Mouse (Mus musculus): ENCODE results near the gene Adcy2. TPM values are rescaled to one million over a fixed set of nuclear protein-coding genes. Genes with fewer than 3 reads are reported as not detected.
A peak's percentile ranks its signal among the peaks of the same experiment; 100 is the strongest.

Gene Adcy2
- polyA plus RNA-seq, 1 experiment from 2014 or later = 2.5 TPM

DNA sequence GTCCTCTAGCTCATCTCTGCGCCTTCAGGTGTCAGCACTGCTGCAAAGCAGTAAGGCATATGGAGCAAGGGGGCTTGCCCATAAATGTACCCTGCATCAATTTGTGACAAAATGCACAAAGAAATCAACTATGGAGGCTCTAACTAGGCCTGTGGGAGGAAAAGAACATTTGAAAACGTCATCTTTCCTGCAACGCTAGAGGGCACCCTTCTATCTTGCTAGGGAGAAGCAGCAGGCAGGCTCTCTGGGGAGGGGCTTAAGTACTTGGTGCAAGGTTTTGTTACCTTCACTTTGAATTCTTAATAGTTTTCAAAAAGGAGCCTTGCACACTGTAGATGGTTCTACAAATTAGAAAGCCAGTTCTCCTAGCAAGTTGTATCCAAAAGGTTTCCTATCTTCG is 2.8 kb upstream of the Adcy2 start:
- 25% methylated on average over 4 of the region's 4 CpGs for whole genome bisulfite sequencing
- Histone ChIP-seq H3K9ac (replicated peaks) (no peak overlapping the region), H3K27me3 (peaks cover 36% of the 10 kb centered on the region), H3K9me3 (no peaks in the 10 kb centered on the region), H3K4me2 (replicated peaks) (no peak overlapping the region), H3K27ac (replicated peaks) (no peak overlapping the region), H3K36me3 (no peaks in the 10 kb centered on the region), H3K4me1 (peaks cover 16% of the 10 kb centered on the region), H3K4me3 (no peak overlapping the region)
- no peak for ATAC-seq (ENCODE audit: low FRiP score, low read depth)

DNA sequence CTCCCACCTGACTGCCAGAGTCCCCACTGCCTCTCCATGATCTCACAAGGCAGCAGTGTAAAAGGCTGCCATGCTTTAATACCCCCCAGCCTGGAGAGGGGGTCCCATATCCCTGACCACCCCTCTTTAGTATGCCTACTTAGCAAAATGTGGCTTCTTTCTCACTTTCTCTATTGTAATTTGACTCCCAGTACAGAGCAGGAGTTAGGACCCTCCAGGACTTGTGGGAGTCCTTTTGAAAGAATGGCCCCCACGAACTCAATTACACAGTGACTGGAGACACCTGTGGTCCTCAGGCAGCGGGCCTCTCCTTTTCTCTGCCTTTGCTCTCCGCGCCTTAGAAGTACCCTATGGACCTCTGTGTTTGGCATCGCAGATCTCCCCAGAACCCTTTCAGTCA is 485 bp upstream of the Adcy2 start:
- no peaks in the 10 kb centered on the region for H3K9me3 ChIP-seq
- peak overlapping the region; percentile 69 for H3K4me3 ChIP-seq
- peak overlapping the region; percentile 75; the same call in 1 of the 2 replicates for H3K9ac ChIP-seq (replicated peaks)
- H3K4me2 ChIP-seq (replicated peaks) = peak overlapping the region; percentile 94
- WGBS = 44% methylated on average over 5 of the region's 5 CpGs
- H3K36me3 ChIP-seq = no peaks in the 10 kb centered on the region
- peaks cover 44% of the 10 kb centered on the region for H3K27me3 ChIP-seq
- H3K4me1 ChIP-seq = peaks cover 16% of the 10 kb centered on the region
- ATAC-seq (ENCODE audit: low FRiP score, low read depth) = no peak
- no peak overlapping the region for H3K27ac ChIP-seq (replicated peaks)

DNA sequence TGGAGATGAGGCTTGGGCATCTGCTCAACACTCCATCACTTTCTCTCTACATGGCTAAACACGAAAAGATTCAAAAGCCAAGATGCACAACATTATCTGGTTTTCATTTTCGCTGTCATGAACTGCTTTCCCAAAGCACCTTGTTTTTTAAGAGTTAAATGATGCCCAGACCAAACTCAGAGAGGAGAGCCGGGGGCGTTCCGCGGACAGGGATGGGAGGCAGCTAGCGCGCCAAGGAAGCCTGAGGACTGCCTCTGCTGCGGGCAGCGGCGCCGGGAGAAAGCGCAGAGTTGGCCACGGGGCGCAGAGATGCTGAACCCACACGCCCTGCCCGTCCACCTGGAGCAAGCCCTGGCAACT is 803 bp downstream of the Adcy2 start:
- 1% methylated on average over 17 of the region's 17 CpGs for WGBS
- ATAC-seq (ENCODE audit: low FRiP score, low read depth) = no peak; the same call in 1 of the 2 replicates

GRCm38 (mm10) chr13:68997821-68998551 is 1.4 kb downstream of the Adcy2 start:
- Histone ChIP-seq H3K4me2 (replicated peaks) (peak overlapping the region; percentile 94), H3K4me1 (peaks cover 16% of the 10 kb centered on the region), H3K4me3 (peak overlapping the region; percentile 69), H3K27ac (replicated peaks) (no peak overlapping the region), H3K9me3 (no peaks in the 10 kb centered on the region), H3K9ac (replicated peaks) (no peak overlapping the region; the same call in 1 of the 2 replicates), H3K27me3 (peaks cover 44% of the 10 kb centered on the region), H3K36me3 (no peaks in the 10 kb centered on the region)
- ATAC-seq (ENCODE audit: low FRiP score, low read depth) = no peak
- 10% methylated on average over 22 of the region's 22 CpGs for WGBS

More for the DNA sequence above, 803 bp downstream of the Adcy2 start:
- Histone ChIP-seq H3K36me3 (no peaks in the 10 kb centered on the region), H3K9ac (replicated peaks) (peak overlapping the region; percentile 75), H3K27ac (replicated peaks) (no peak overlapping the region), H3K4me3 (peak overlapping the region; percentile 69), H3K9me3 (no peaks in the 10 kb centered on the region), H3K27me3 (peaks cover 44% of the 10 kb centered on the region), H3K4me1 (peaks cover 16% of the 10 kb centered on the region), H3K4me2 (replicated peaks) (peak overlapping the region; percentile 94)

GRCm38 (mm10) chr13:68997386-68997785 is 2.0 kb downstream of the Adcy2 start:
- H3K27me3 ChIP-seq = peaks cover 44% of the 10 kb centered on the region
- no peaks in the 10 kb centered on the region for H3K9me3 ChIP-seq
- WGBS = 29% methylated on average over 10 of the region's 10 CpGs
- no peaks in the 10 kb centered on the region for H3K36me3 ChIP-seq
- peak overlapping the region; percentile 94 for H3K4me2 ChIP-seq (replicated peaks)
- no peak overlapping the region for H3K9ac ChIP-seq (replicated peaks)
- no peak overlapping the region for H3K27ac ChIP-seq (replicated peaks)
- H3K4me1 ChIP-seq = peaks cover 16% of the 10 kb centered on the region
- no peak overlapping the region for H3K4me3 ChIP-seq
- no peak for ATAC-seq (ENCODE audit: low FRiP score, low read depth)

DNA sequence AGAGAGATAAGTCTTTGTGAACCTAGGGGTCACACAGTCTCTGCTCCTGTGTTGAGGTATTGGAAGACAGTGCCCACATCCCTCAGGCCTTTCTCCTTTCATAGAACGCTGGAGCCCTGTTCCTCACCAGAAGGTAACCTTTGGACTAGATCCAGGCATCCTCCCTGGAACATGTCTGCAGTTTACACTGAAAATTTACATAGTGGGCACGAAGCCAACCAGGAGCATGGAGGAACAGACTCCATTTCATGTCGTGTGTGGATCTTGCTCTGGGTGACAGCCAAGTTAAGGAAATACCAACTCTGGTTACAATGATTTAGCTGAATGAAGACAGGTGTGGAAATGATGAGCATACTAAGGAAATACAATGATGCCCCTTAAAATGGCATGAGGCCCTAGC is 2.7 kb downstream of the Adcy2 start:
- Histone ChIP-seq H3K27ac (replicated peaks) (no peak overlapping the region), H3K4me2 (replicated peaks) (no peak overlapping the region), H3K4me1 (peaks cover 16% of the 10 kb centered on the region), H3K9ac (replicated peaks) (no peak overlapping the region), H3K4me3 (no peak overlapping the region), H3K27me3 (peaks cover 44% of the 10 kb centered on the region), H3K36me3 (no peaks in the 10 kb centered on the region), H3K9me3 (no peaks in the 10 kb centered on the region)
- 88% methylated on average over 3 of the region's 3 CpGs for WGBS
- ATAC-seq (ENCODE audit: low FRiP score, low read depth) = no peak

GRCm38 (mm10) chr13:68985789-68986188 is 13.6 kb downstream of the Adcy2 start:
- H3K9me3 ChIP-seq = no peaks in the 10 kb centered on the region
- H3K27ac ChIP-seq (replicated peaks) = no peak overlapping the region
- H3K9ac ChIP-seq (replicated peaks) = no peak overlapping the region
- no peak for ATAC-seq (ENCODE audit: low FRiP score, low read depth)
- H3K4me3 ChIP-seq = no peak overlapping the region
- no peaks in the 10 kb centered on the region for H3K36me3 ChIP-seq
- H3K27me3 ChIP-seq = no peaks in the 10 kb centered on the region
- no peak overlapping the region for H3K4me2 ChIP-seq (replicated peaks)
- H3K4me1 ChIP-seq = no peaks in the 10 kb centered on the region
- WGBS = 86% methylated on average over 2 of the region's 2 CpGs

- Histone ChIP-seq H3K4me1 (no peaks in the 10 kb centered on the region), H3K4me3 (no peak overlapping the region), H3K36me3 (no peaks in the 10 kb centered on the region), H3K9ac (replicated peaks) (no peak overlapping the region), H3K27ac (replicated peaks) (no peak overlapping the region), H3K4me2 (replicated peaks) (no peak overlapping the region), H3K27me3 (no peaks in the 10 kb centered on the region), H3K9me3 (no peaks in the 10 kb centered on the region)
- ATAC-seq (ENCODE audit: low FRiP score, low read depth) = no peak
- WGBS = 81% methylated on average over 15 of the region's 15 CpGs
Measured at GRCm38 (mm10) chr13:68984000-68984399, 15.3 kb downstream of the Adcy2 start.

DNA sequence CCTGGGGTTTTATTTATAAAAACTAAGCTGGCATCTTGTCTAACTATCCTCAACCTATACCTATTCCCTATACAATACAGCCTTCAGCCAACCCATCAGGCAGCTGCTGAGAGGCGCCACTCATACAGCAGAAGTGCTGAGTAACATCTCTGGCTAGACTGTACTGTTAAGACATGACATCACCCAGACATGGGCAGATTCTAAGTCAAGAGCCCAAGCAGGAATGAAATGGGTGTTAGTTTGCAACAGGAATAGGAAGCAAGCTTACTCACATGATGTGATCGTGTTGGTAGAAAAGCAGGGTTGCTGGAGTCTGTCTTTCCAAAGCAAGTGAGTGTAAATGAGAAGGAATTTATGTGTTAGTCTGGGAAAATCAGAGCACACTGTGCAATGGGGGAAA is 18.3 kb downstream of the Adcy2 start:
- H3K9ac ChIP-seq (replicated peaks) = no peak overlapping the region
- no peak for ATAC-seq (ENCODE audit: low FRiP score, low read depth)
- H3K36me3 ChIP-seq = no peaks in the 10 kb centered on the region
- H3K4me2 ChIP-seq (replicated peaks) = no peak overlapping the region
- H3K9me3 ChIP-seq = no peaks in the 10 kb centered on the region
- 95% methylated on average over 2 of the region's 2 CpGs for WGBS
- H3K27me3 ChIP-seq = no peaks in the 10 kb centered on the region
- H3K4me3 ChIP-seq = no peak overlapping the region
- H3K27ac ChIP-seq (replicated peaks) = no peak overlapping the region
- no peaks in the 10 kb centered on the region for H3K4me1 ChIP-seq

DNA sequence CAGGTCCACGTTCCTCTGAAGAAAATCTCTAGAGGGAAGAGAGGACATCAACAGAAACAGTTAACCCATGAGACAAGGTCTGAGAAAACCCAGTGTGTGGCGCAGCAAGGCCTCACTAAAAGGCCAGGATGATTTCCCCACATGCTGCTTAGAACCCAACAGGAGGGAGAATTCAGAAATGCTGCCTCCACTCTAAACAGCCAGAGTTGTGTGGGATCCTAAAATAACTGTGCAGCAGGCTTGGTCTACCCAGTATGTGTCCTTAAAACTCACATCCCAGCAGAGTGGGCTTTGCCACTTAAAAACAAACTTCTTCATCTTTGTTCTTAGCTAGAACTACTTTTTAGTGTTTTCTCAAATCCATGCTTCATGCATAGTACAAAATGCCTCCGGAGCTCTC is 26.2 kb downstream of the Adcy2 start:
- Histone ChIP-seq H3K4me2 (replicated peaks) (no peak overlapping the region), H3K4me3 (no peak overlapping the region), H3K27ac (replicated peaks) (no peak overlapping the region), H3K36me3 (no peaks in the 10 kb centered on the region), H3K9ac (replicated peaks) (no peak overlapping the region), H3K9me3 (no peaks in the 10 kb centered on the region), H3K27me3 (no peaks in the 10 kb centered on the region), H3K4me1 (no peaks in the 10 kb centered on the region)
- WGBS = 47% methylated on average over 3 of the region's 3 CpGs
- ATAC-seq (ENCODE audit: low FRiP score, low read depth) = no peak

GRCm38 (mm10) chr13:68961580-68961979 is 37.8 kb downstream of the Adcy2 start:
- WGBS = 85% methylated on average over 5 of the region's 5 CpGs
- no peak for ATAC-seq (ENCODE audit: low FRiP score, low read depth)
- no peak overlapping the region for H3K27ac ChIP-seq (replicated peaks)
- H3K9me3 ChIP-seq = no peaks in the 10 kb centered on the region
- no peak overlapping the region for H3K4me2 ChIP-seq (replicated peaks)
- H3K9ac ChIP-seq (replicated peaks) = no peak overlapping the region
- no peak overlapping the region for H3K4me3 ChIP-seq
- no peaks in the 10 kb centered on the region for H3K4me1 ChIP-seq
- no peaks in the 10 kb centered on the region for H3K27me3 ChIP-seq
- no peaks in the 10 kb centered on the region for H3K36me3 ChIP-seq

DNA sequence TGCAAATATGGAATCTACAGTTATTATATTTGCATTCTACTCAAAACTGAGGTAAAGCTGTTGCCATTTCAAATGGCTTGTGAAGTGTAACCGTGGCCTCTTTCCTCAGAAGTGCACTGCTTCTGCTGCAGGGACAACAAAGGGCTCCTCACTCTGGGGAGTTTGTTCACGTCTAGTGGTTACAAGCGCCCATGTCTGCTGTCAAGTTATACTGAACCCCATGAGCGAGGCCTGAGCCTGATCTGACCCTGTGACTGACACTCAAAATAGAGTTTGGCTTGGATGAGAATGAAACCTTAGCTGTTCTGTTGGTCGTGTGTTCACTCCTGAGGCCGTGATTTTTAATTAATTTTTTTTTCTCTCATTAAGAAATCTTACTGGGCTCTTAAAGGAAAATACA is 38.8 kb downstream of the Adcy2 start:
- H3K36me3 ChIP-seq = no peaks in the 10 kb centered on the region
- WGBS = 82% methylated on average over 6 of the region's 6 CpGs
- no peak overlapping the region for H3K9ac ChIP-seq (replicated peaks)
- no peak overlapping the region for H3K27ac ChIP-seq (replicated peaks)
- ATAC-seq (ENCODE audit: low FRiP score, low read depth) = no peak
- H3K4me2 ChIP-seq (replicated peaks) = no peak overlapping the region
- H3K4me1 ChIP-seq = no peaks in the 10 kb centered on the region
- H3K27me3 ChIP-seq = no peaks in the 10 kb centered on the region
- H3K9me3 ChIP-seq = no peaks in the 10 kb centered on the region
- no peak overlapping the region for H3K4me3 ChIP-seq

- Histone ChIP-seq H3K4me1 (no peaks in the 10 kb centered on the region), H3K27me3 (no peaks in the 10 kb centered on the region), H3K36me3 (no peaks in the 10 kb centered on the region), H3K4me3 (no peak overlapping the region), H3K9ac (replicated peaks) (no peak overlapping the region), H3K4me2 (replicated peaks) (no peak overlapping the region), H3K27ac (replicated peaks) (no peak overlapping the region), H3K9me3 (no peaks in the 10 kb centered on the region)
- no peak for ATAC-seq (ENCODE audit: low FRiP score, low read depth)
- 92% methylated on average over 4 of the region's 4 CpGs for WGBS
Measured at GRCm38 (mm10) chr13:68959406-68959805, 39.9 kb downstream of the Adcy2 start.

All from midbrain, embryonic 12.5 days (tissue).